Mouse (Mus musculus) ES-E14 (cell line): Measurements from ENCODE around the gene Cep170.

Source experiments
- CHD2 ChIP-seq: IDR thresholded peaks from 2 replicates; pipeline ENCODE4 v1.6.1; 2014; ENCODE audit warnings: mild to moderate bottlenecking, low read depth, low read length, inconsistent platforms
- HCFC1 ChIP-seq: IDR thresholded peaks from 2 replicates; pipeline ENCODE4 v1.6.1; 2012; ENCODE audit warnings: low read length, inconsistent platforms, borderline replicate concordance; ENCODE audit not compliant: insufficient read depth
- MAFK ChIP-seq: IDR thresholded peaks from 2 replicates; pipeline ENCODE4 v1.6.1; 2014; ENCODE audit warnings: mild to moderate bottlenecking, low read depth, low read length, inconsistent platforms; ENCODE audit not compliant: insufficient read depth
- ZNF384 ChIP-seq: IDR thresholded peaks from 2 replicates; pipeline ENCODE4 v1.6.1; 2012; ENCODE audit warnings: low read depth, low read length, inconsistent platforms

DNA sequence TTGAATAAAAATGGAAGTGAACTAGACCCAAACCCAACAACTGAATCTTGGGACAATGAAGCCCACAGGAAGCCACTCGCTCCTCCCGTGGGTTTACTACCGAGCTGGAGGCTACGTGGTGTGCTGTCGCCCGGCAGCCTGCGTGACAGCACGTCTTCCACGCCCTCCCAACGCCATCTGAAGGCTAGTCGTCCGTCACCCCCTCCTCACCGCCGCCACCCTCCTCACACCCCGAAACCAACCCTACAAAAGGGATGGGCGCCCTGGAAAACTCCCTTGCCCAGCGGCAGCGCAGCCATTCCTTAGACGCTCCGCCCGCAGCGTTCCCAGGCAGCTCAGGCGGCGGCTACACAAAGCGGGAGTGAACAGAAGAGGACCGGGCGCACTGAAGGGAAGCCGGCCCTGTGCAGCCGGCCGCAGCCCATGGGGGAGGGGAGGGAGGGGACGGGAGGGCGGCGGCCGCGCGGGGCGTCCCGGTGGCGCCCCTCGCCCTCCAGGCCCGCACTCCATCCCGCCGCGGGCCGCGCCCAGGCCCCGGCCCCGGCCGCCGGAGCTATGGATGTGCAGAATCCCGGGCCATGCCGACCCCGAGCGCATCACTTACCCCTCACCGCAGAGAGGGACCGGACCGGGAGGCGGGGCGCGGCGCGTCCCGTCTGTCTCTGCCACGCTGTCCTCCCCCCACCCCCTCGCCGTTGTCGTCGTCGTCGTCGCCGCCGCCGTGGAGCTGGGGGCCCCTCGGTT is 403 bp downstream of the Cep170 start:
- TF ChIP-seq MAFK (no peak), CHD2 (no peak), ZNF384 (no peak), HCFC1 (no peak)
